Mouse (Mus musculus) bone marrow macrophage, adult 2 months (primary cell): ENCODE data around the gene Ppp1r18.

Experiments
- CTCF ChIP-seq: IDR thresholded peaks from 2 replicates; pipeline ENCODE4 v1.5.1; 2012; ENCODE audit warnings: low read depth, mild to moderate bottlenecking, low read length, moderate library complexity
- POLR2A ChIP-seq: IDR thresholded peaks from 2 replicates; pipeline ENCODE4 v1.6.1; 2012; ENCODE audit warnings: mild to moderate bottlenecking, low read depth, low read length, borderline replicate concordance

DNA sequence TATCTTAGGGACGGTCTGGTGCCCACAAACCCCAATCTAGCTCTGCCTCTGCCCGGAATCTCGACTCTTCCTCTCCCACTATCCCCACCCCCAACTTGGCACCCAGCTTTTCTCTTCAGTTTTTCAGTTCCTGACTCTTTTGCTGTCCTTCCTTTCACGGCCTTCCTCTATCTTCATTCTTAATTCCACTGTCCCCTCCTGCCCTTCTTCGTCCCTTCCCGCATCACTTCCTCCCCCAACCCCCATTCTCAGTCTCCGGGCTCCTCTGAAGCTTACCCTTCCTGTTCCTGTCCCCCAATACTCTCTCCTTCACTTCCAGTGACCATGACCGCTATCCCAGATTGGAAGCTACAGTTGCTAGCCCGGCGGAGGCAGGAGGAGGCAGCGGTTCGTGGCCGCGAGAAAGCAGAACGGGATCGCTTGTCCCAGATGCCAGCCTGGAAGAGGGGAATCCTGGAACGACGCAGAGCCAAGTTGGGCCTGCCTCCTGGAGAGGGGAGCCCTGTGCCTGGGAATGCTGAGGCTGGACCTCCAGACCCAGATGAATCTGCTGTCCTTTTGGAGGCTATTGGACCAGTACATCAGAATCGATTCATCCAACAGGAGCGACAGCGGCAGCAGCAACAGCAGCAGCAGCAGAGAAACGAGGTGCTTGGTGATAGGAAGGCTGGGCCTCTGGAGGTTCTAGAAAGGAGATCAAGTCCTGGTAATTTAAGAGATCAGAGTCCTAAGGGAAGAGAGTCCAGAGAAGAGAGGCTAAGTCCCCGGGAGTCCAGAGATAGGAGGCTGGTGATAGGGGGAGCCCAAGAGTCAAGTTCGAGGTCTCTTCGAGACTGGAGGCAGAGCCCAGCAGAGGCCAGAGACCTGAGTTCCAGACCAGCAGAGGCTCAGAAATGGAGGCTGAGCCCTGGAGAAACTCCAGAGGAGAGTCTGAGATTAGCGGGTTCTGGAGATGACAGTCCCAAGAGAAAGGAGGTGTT, 1.8 kb downstream of the Ppp1r18 start:
- TF ChIP-seq CTCF (no peak; the same call in 1 of the 2 replicates), POLR2A (no peak)
